Mouse (Mus musculus) lung, postnatal 0 days (tissue): ENCODE results near the gene Prph2. TPM values are rescaled to one million over a fixed set of nuclear protein-coding genes. Genes with fewer than 3 reads are reported as not detected.

ENCODE experiments used
- ATAC-seq: fragments of 200-750 bp; cut with Nextera tagmentation; 2 replicates; pipeline ENCODE4 v1.8.0; 2017; ENCODE audit warnings: moderate library complexity
- DNase-seq: peaks from one replicate; pipeline ENCODE4 v3.0.0-alpha.2; 2016; ENCODE audit warnings: low spot score
- H3K27ac ChIP-seq: fragments of 300-500 bp; sonication (generic); 2 replicates; pipeline ENCODE4 v1.5.1; 2014; ENCODE audit warnings: antibody characterized with exemption, mild to moderate bottlenecking, low read length, mixed read lengths
- H3K27me3 ChIP-seq: fragments of 300-500 bp; sonication (generic); replicated peaks from 2 replicates; pipeline ENCODE4 v1.6.1; 2014; ENCODE audit warnings: low read length, mixed read lengths; ENCODE audit not compliant: insufficient read depth
- H3K36me3 ChIP-seq: fragments of 300-500 bp; sonication (generic); 2 replicates; pipeline ENCODE4 v1.6.1; 2014; ENCODE audit warnings: low read length, mixed read lengths; ENCODE audit not compliant: insufficient read depth
- H3K4me1 ChIP-seq: fragments of 300-500 bp; sonication (generic); 2 replicates; pipeline ENCODE4 v1.6.1; 2014; ENCODE audit warnings: antibody characterized with exemption, low read depth, low read length, mixed read lengths; ENCODE audit not compliant: insufficient read depth
- H3K4me2 ChIP-seq: fragments of 300-500 bp; sonication (generic); replicated peaks from 2 replicates; pipeline ENCODE4 v1.6.1; 2014; ENCODE audit warnings: low read depth, mild to moderate bottlenecking, low read length, moderate library complexity, mixed read lengths
- H3K4me3 ChIP-seq: fragments of 300-500 bp; sonication (generic); 2 replicates; pipeline ENCODE4 v1.5.1; 2014; ENCODE audit warnings: low read depth, low read length
- H3K9ac ChIP-seq: fragments of 300-500 bp; sonication (generic); replicated peaks from 2 replicates; pipeline ENCODE4 v1.6.1; 2014; ENCODE audit warnings: low read depth, mild to moderate bottlenecking
- H3K9me3 ChIP-seq: fragments of 300-500 bp; sonication (generic); 2 replicates; pipeline ENCODE4 v1.6.1; 2016; ENCODE audit warnings: low read length, mixed read lengths
- CTCF ChIP-seq: IDR thresholded peaks from 2 replicates; pipeline ENCODE4 v1.5.1; 2016; ENCODE audit warnings: antibody characterized with exemption, mild to moderate bottlenecking
- EP300 ChIP-seq: IDR thresholded peaks from 2 replicates; pipeline ENCODE4 v1.6.1; 2016; ENCODE audit warnings: antibody characterized with exemption, mild to moderate bottlenecking, control low read depth
- WGBS: fragments of 180-500 bp; shearing (Covaris S2); extraction: QIAGEN DNeasy Blood & Tissue Kit; methylation state at CpG from one replicate; pipeline ENCODE4 v1.1.7; 2014; 5-methylcytosine and 5-hydroxymethylcytosine counted together
- polyA plus RNA-seq: library from polyadenylated mRNA; unstranded; fragments of >200 nt; fragmentation: Nextera tagmentation; extraction: Ambion mirVana; gene quantifications from 2 replicates; pipeline ENCODE4 v1.2.1, GENCODE M21; 2015

The Prph2 gene
- polyA plus RNA-seq, 1 experiment from 2014 or later = not detected

GRCm38 (mm10) chr17:46890116-46890815 lies 20.0 kb upstream of the Prph2 start, which contains the start of gene Tbcc:
TSS of gene Tbcc (plus strand) at chr17:46890684.
- Histone ChIP-seq H3K9me3 (no peaks in the 10 kb centered on the region), H3K27me3 (no peaks in the 10 kb centered on the region), H3K4me3 (peak within 1 kb of the TSS; percentile 82), H3K36me3 (no peaks in the 10 kb centered on the region), H3K4me2 (peak within 1 kb of the TSS; percentile 95), H3K9ac (peak within 1 kb of the TSS; percentile 85), H3K27ac (peak within 1 kb of the TSS; percentile 94), H3K4me1 (peaks cover 13% of the 10 kb centered on the region; the same call in 1 of the 2 replicates)
- 1% methylated on average over 38 of the region's 40 CpGs for WGBS
- DNase-seq (peak; percentile 98), ATAC-seq (peak; percentile 94)
- no peak for TF ChIP-seq CTCF
- no peak for TF ChIP-seq EP300

DNA sequence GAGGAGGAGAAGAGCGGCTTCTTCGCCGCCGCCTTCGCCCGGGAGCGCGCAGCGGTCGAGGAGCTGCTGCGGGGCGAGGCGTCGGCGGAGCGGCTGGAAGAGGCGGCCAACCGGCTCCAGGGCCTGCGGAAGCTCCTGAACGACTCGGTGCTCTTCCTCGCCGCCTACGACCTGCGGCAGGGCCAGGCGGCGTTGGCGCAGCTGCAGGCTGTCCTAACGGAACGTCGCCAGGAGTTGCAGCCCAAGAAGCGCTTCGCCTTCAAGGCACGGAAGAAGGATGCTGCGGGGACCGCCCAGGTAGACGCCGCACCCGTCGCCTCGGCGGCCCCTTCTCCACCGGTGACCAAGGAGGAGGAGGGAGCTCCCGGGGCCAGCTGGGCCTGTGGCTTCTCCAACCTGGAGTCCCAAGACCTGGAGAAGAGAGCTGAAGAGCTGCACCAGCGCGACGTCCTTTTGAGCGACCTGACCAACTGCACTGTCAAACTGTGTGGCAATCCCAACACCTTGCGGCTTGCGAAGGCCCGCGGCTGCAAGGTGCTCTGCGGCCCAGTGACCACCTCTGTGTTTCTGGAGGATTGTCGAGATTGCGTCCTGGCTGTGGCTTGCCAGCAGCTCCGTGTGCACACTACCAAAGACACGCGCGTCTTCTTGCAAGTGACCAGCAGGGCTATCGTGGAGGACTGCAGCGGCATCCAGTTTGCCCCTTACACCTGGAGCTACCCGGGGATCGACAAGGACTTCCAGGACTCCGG lies 19.2 kb upstream of the Prph2 start:
- Histone ChIP-seq H3K4me2 (peak overlapping the region; percentile 95), H3K9me3 (no peaks in the 10 kb centered on the region), H3K36me3 (no peaks in the 10 kb centered on the region), H3K27me3 (no peaks in the 10 kb centered on the region), H3K4me3 (peak overlapping the region; percentile 82), H3K4me1 (peaks cover 13% of the 10 kb centered on the region; the same call in 1 of the 2 replicates), H3K9ac (peak overlapping the region; percentile 85), H3K27ac (peak overlapping the region; percentile 81)
- DNase-seq = peak; percentile 50
- 1% methylated on average over 60 of the region's 64 CpGs for WGBS
- TF ChIP-seq CTCF (0 out of 2 replicates have a peak, but pooled peaks have one; percentile 12), EP300 (no peak)
- ATAC-seq = peak; percentile 24

DNA sequence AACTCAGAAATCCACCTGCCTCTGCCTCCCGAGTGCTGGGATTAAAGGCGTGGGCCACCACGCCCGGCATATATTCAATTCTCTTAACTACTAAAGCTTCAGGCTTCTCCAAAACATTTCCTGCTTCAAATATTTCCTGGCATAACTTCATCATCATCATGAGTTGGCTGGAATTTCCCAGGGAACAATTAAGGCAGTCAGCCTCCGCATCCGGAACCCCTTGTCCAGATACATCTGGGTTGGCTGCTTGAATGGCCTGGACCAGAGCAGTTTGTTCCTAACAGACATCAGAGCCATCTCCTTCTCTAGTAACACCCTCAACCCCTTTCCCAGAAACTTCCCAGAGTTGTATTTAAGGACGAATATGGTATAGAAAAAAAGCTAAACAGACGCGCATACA lies 14.8 kb upstream of the Prph2 start:
- no peak for ATAC-seq
- Histone ChIP-seq H3K27me3 (no peaks in the 10 kb centered on the region), H3K36me3 (no peaks in the 10 kb centered on the region), H3K4me1 (peaks cover 18% of the 10 kb centered on the region; the same call in 1 of the 2 replicates), H3K27ac (no peak overlapping the region), H3K9me3 (no peaks in the 10 kb centered on the region), H3K9ac (no peak overlapping the region), H3K4me3 (no peak overlapping the region), H3K4me2 (no peak overlapping the region)
- WGBS = 74% methylated on average over 9 of the region's 9 CpGs
- DNase-seq = no peak
- peak; percentile 54; the same call in 1 of the 2 replicates for TF ChIP-seq EP300
- TF ChIP-seq CTCF = no peak

- ATAC-seq (peak; percentile 85), DNase-seq (peak; percentile 59)
- no peaks in the 10 kb centered on the region for H3K9me3 ChIP-seq
- H3K4me1 ChIP-seq = peaks cover 7% of the 10 kb centered on the region; the same call in 1 of the 2 replicates
- H3K36me3 ChIP-seq = no peaks in the 10 kb centered on the region
- 27% methylated on average over 13 of the region's 13 CpGs for WGBS
- H3K4me3 ChIP-seq = no peak overlapping the region
- H3K27ac ChIP-seq = no peak overlapping the region
- H3K27me3 ChIP-seq = no peaks in the 10 kb centered on the region
- H3K4me2 ChIP-seq = no peak overlapping the region
- TF ChIP-seq CTCF = no peak
- TF ChIP-seq EP300 = no peak
- no peak overlapping the region for H3K9ac ChIP-seq
Observed at GRCm38 (mm10) chr17:46897221-46897950, 12.9 kb upstream of the Prph2 start.

GRCm38 (mm10) chr17:46900941-46901340 lies 9.3 kb upstream of the Prph2 start:
- Histone ChIP-seq H3K9me3 (no peaks in the 10 kb centered on the region), H3K4me1 (peaks cover 4% of the 10 kb centered on the region; the same call in 1 of the 2 replicates), H3K9ac (no peak overlapping the region), H3K4me3 (no peak overlapping the region), H3K27ac (no peak overlapping the region), H3K36me3 (no peaks in the 10 kb centered on the region), H3K4me2 (no peak overlapping the region), H3K27me3 (no peaks in the 10 kb centered on the region)
- no peak for TF ChIP-seq EP300
- TF ChIP-seq CTCF = no peak
- WGBS = 57% methylated on average over 2 of the region's 2 CpGs
- ATAC-seq = no peak
- DNase-seq = no peak

GRCm38 (mm10) chr17:46903876-46904490 lies 6.3 kb upstream of the Prph2 start:
- H3K4me3 ChIP-seq = no peak overlapping the region
- peak; percentile 82 for DNase-seq
- peak; percentile 81 for ATAC-seq
- H3K4me1 ChIP-seq = no peaks in the 10 kb centered on the region
- no peaks in the 10 kb centered on the region for H3K36me3 ChIP-seq
- TF ChIP-seq CTCF (peak; percentile 96), EP300 (no peak)
- no peak overlapping the region for H3K27ac ChIP-seq
- H3K9ac ChIP-seq = no peak overlapping the region
- H3K9me3 ChIP-seq = no peaks in the 10 kb centered on the region
- no peak overlapping the region for H3K4me2 ChIP-seq
- H3K27me3 ChIP-seq = no peaks in the 10 kb centered on the region
- 20% methylated on average over 19 of the region's 19 CpGs for WGBS
